Mouse (Mus musculus) lung, embryonic 16.5 days (tissue): Measurements from ENCODE around the gene Olfr1065. TPM values are rescaled to one million over a fixed set of nuclear protein-coding genes. Genes with fewer than 3 reads are reported as not detected.

Experiments
- ATAC-seq: fragments of 200-750 bp; cut with Nextera tagmentation; 2 replicates; pipeline ENCODE4 v1.8.0; 2017; ENCODE audit warnings: low read depth, mild to moderate bottlenecking, moderate library complexity
- H3K27ac ChIP-seq: fragments of 300-500 bp; sonication (generic); 2 replicates; pipeline ENCODE4 v1.5.1; 2014; ENCODE audit warnings: mild to moderate bottlenecking, control low read depth, low read length
- H3K27me3 ChIP-seq: fragments of 300-500 bp; sonication (generic); 2 replicates; pipeline ENCODE4 v1.6.1; 2014; ENCODE audit warnings: low read depth, low read length, mixed read lengths; ENCODE audit not compliant: control insufficient read depth, insufficient read depth
- H3K36me3 ChIP-seq: fragments of 300-500 bp; sonication (generic); 2 replicates; pipeline ENCODE4 v1.6.1; 2014; ENCODE audit warnings: low read length; ENCODE audit not compliant: control insufficient read depth, insufficient read depth
- H3K4me1 ChIP-seq: fragments of 300-500 bp; sonication (generic); replicated peaks from 2 replicates; pipeline ENCODE4 v1.6.1; 2014; ENCODE audit warnings: low read length, mixed read lengths; ENCODE audit not compliant: control insufficient read depth, insufficient read depth
- H3K4me2 ChIP-seq: fragments of 300-500 bp; sonication (generic); 2 replicates; pipeline ENCODE4 v1.6.1; 2014; ENCODE audit warnings: low read depth, low read length, control low read depth
- H3K4me3 ChIP-seq: fragments of 300-500 bp; sonication (generic); 2 replicates; pipeline ENCODE4 v1.5.1; 2014; ENCODE audit warnings: mild to moderate bottlenecking, low read length, control low read depth
- H3K9ac ChIP-seq: fragments of 300-500 bp; sonication (generic); 2 replicates; pipeline ENCODE4 v1.6.1; 2014; ENCODE audit warnings: low read length, control low read depth
- H3K9me3 ChIP-seq: fragments of 300-500 bp; sonication (generic); 2 replicates; pipeline ENCODE4 v1.6.1; 2016; ENCODE audit warnings: low read length; ENCODE audit not compliant: control insufficient read depth
- WGBS: fragments of 180-500 bp; shearing (Covaris S2); extraction: QIAGEN DNeasy Blood & Tissue Kit; methylation state at CpG from one replicate; pipeline ENCODE4 v1.1.7; 2014; 5-methylcytosine and 5-hydroxymethylcytosine counted together
- polyA plus RNA-seq: library from polyadenylated mRNA; unstranded; fragments of >200 nt; fragmentation: Nextera tagmentation; extraction: Ambion mirVana; gene quantifications from 2 replicates; pipeline ENCODE4 v1.2.1, GENCODE M21; 2015

Olfr1065 gene
- polyA plus RNA-seq, 1 experiment from 2014 or later = not detected

GRCm38 (mm10) chr2:86395114-86395513 is 55.3 kb downstream of the Olfr1065 start:
- ATAC-seq = no peak
- H3K36me3 ChIP-seq = no peaks in the 10 kb centered on the region
- no peak overlapping the region for H3K27ac ChIP-seq
- H3K4me3 ChIP-seq = no peak overlapping the region
- no peaks in the 10 kb centered on the region for H3K27me3 ChIP-seq
- no peaks in the 10 kb centered on the region for H3K4me1 ChIP-seq
- no peak overlapping the region for H3K4me2 ChIP-seq
- 78% methylated on average over 2 of the region's 2 CpGs for WGBS
- no peak overlapping the region for H3K9ac ChIP-seq
- no peaks in the 10 kb centered on the region for H3K9me3 ChIP-seq

Other genes starting within 250 kb of the Olfr1065 start
- gene Olfr1045, start 247.6 kb downstream of the Olfr1065 start, polyA plus RNA-seq = not detected in 2 replicates
- gene Olfr1046, start 231.3 kb downstream of the Olfr1065 start, polyA plus RNA-seq = not detected in 2 replicates
- gene Olfr1047, start 219.2 kb downstream of the Olfr1065 start, polyA plus RNA-seq = not detected in 2 replicates
- not detected in 2 replicates for gene Olfr1048, start 210.3 kb downstream of the Olfr1065 start, polyA plus RNA-seq
- gene Olfr1049, start 192.3 kb downstream of the Olfr1065 start, polyA plus RNA-seq = not detected in 2 replicates
- gene Olfr1051, start 171.5 kb downstream of the Olfr1065 start, polyA plus RNA-seq = not detected in 2 replicates
- gene Olfr1052, start 158.1 kb downstream of the Olfr1065 start, polyA plus RNA-seq = not detected in 2 replicates
- gene Olfr1053, start 135.3 kb downstream of the Olfr1065 start, polyA plus RNA-seq = not detected in 2 replicates
- gene Olfr1054, start 115.2 kb downstream of the Olfr1065 start, polyA plus RNA-seq = not detected in 2 replicates
- not detected in 2 replicates for gene Olfr1055, start 100.3 kb downstream of the Olfr1065 start, polyA plus RNA-seq
- not detected in 2 replicates for gene Olfr1056, start 88.1 kb downstream of the Olfr1065 start, polyA plus RNA-seq
- gene Olfr1057, start 72.2 kb downstream of the Olfr1065 start, polyA plus RNA-seq = not detected in 2 replicates
- not detected in 2 replicates for gene Olfr1058, start 62.0 kb downstream of the Olfr1065 start, polyA plus RNA-seq
- not detected in 2 replicates for gene Olfr1061, start 36.5 kb downstream of the Olfr1065 start, polyA plus RNA-seq
- gene Olfr1062, start 23.8 kb downstream of the Olfr1065 start, polyA plus RNA-seq = not detected in 2 replicates
- gene Olfr1066, start 5.7 kb upstream of the Olfr1065 start, polyA plus RNA-seq = not detected in 2 replicates
- not detected in 2 replicates for gene Olfr228, start 36.8 kb upstream of the Olfr1065 start, polyA plus RNA-seq
- gene Olfr1076, start 57.9 kb upstream of the Olfr1065 start, polyA plus RNA-seq = not detected in 2 replicates
- not detected in 2 replicates for gene Olfr1079, start 91.9 kb upstream of the Olfr1065 start, polyA plus RNA-seq
- gene Olfr1080, start 107.6 kb upstream of the Olfr1065 start, polyA plus RNA-seq = not detected in 2 replicates
- not detected in 2 replicates for gene Olfr1082, start 148.4 kb upstream of the Olfr1065 start, polyA plus RNA-seq
- not detected in 2 replicates for gene Olfr1084, start 189.1 kb upstream of the Olfr1065 start, polyA plus RNA-seq
- not detected in 2 replicates for gene Olfr1085, start 211.4 kb upstream of the Olfr1065 start, polyA plus RNA-seq
- not detected in 2 replicates for gene Olfr1086, start 229.5 kb upstream of the Olfr1065 start, polyA plus RNA-seq
- not detected in 2 replicates for gene Olfr1087, start 247.8 kb upstream of the Olfr1065 start, polyA plus RNA-seq